In the genomic region with DNA sequence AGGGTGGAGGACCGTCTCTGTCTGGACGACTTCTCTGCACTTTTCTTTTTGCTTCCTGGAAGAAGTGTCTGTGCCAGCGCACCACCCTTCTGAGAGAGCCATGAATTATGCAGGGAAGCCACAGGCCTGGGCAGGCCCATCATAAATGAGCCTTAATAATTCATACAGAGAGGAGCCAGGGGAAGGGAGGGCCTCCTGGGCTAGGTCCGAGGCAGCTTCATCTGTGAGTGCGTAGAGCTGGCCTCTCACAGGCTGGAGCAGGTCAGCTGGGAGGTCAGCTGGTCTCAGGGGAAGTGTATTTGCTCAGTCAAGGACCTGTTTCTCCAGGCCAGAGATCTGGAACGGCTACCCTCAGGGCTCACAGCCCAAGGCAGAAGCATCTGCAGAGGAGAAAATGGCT, we compare ENCODE assay signal across 13 mouse cellular contexts. TPM values are rescaled to one million over a fixed set of nuclear protein-coding genes. Genes with fewer than 3 reads are reported as not detected.
DNase-seq lines count a peak whose midpoint lies in the region; ATAC-seq lines count a peak whose summit lies in the region.
"Had no signal": no experiment of that assay in that cellular context is flagged by ENCODE, and none has a peak within 500 bp of the region (broad histone marks: within the 10 kb centered on the region; RNA-seq: fewer than 3 reads in every experiment).

No protein-coding gene starts in this region.

- DNase-seq in hindbrain, embryonic 10.5 days (ENCODE audit: low spot score): no peak
- no peak for DNase-seq in hindbrain, embryonic 14.5 days (ENCODE audit: low spot score)
- DNase-seq in cerebellum, postnatal 14 days: no peak
- no peak for DNase-seq in lung, adult 18-20 months
- no peak for DNase-seq in spleen, postnatal 36 days (ENCODE audit: low spot score in 2 of 2)
- DNase-seq: cerebellum, postnatal 36 days; right cerebral cortex, postnatal 14 days had no signal

- H3K27me3 ChIP-seq in hindbrain, embryonic 10.5 days (ENCODE audit: insufficient read depth, poor library complexity, severe bottlenecking): peaks cover 2% of the 10 kb centered on the region; the same call in 1 of the 2 replicates
- no peaks in the 10 kb centered on the region for H3K27me3 ChIP-seq in hindbrain, embryonic 14.5 days (ENCODE audit: control insufficient read depth, insufficient read depth, low read length)
- no peaks in the 10 kb centered on the region for H3K27me3 ChIP-seq in embryonic facial prominence, embryonic 15.5 days
- H3K27me3 ChIP-seq in hindbrain, embryonic 16.5 days (replicated peaks; ENCODE audit: control insufficient read depth, insufficient read depth, low read length): no peaks in the 10 kb centered on the region
- no peaks in the 10 kb centered on the region for H3K27me3 ChIP-seq in neural tube, embryonic 15.5 days (replicated peaks)

- 56% methylated on average over 6 of the region's 6 CpGs for WGBS in hindbrain, embryonic 10.5 days
- WGBS in hindbrain, embryonic 14.5 days: 44% methylated on average over 6 of the region's 6 CpGs
- WGBS in embryonic facial prominence, embryonic 15.5 days: 44% methylated on average over 6 of the region's 6 CpGs
- 51% methylated on average over 6 of the region's 6 CpGs for WGBS in hindbrain, embryonic 16.5 days
- WGBS in neural tube, embryonic 15.5 days: 55% methylated on average over 6 of the region's 6 CpGs

- no peak overlapping the region for H3K9ac ChIP-seq in hindbrain, embryonic 14.5 days
- no peak overlapping the region for H3K9ac ChIP-seq in embryonic facial prominence, embryonic 15.5 days
- H3K9ac ChIP-seq in hindbrain, embryonic 16.5 days (ENCODE audit: low read depth, low read length): no peak overlapping the region
- no peak overlapping the region for H3K9ac ChIP-seq in neural tube, embryonic 15.5 days (replicated peaks)
- H3K9ac ChIP-seq: liver, embryonic 12.5 days had no signal

- ATAC-seq in hindbrain, embryonic 14.5 days (ENCODE audit: low FRiP score): no peak
- ATAC-seq in embryonic facial prominence, embryonic 15.5 days (ENCODE audit: insufficient number of reproducible peaks, low FRiP score, low TSS enrichment, low read depth): peak; percentile 41; the same call in 1 of the 2 replicates
- 0 out of 2 replicates have a peak, but pooled peaks have one; percentile 25 for ATAC-seq in hindbrain, embryonic 16.5 days
- ATAC-seq in neural tube, embryonic 15.5 days (ENCODE audit: low FRiP score): no peak; the same call in 1 of the 2 replicates
- ATAC-seq: liver, embryonic 12.5 days had no signal

- no peak overlapping the region for H3K4me3 ChIP-seq in hindbrain, embryonic 10.5 days
- no peak overlapping the region for H3K4me3 ChIP-seq in hindbrain, embryonic 14.5 days (replicated peaks; ENCODE audit: low read length)
- H3K4me3 ChIP-seq in embryonic facial prominence, embryonic 15.5 days (replicated peaks): no peak overlapping the region
- no peak overlapping the region for H3K4me3 ChIP-seq in hindbrain, embryonic 16.5 days (ENCODE audit: low read length)
- H3K4me3 ChIP-seq in neural tube, embryonic 15.5 days (replicated peaks): no peak overlapping the region
- H3K4me3 ChIP-seq: liver, embryonic 12.5 days had no signal

- no peaks in the 10 kb centered on the region for H3K36me3 ChIP-seq in hindbrain, embryonic 10.5 days
- H3K36me3 ChIP-seq in hindbrain, embryonic 14.5 days (replicated peaks; ENCODE audit: control insufficient read depth, insufficient read depth): no peaks in the 10 kb centered on the region
- no peaks in the 10 kb centered on the region for H3K36me3 ChIP-seq in embryonic facial prominence, embryonic 15.5 days
- no peaks in the 10 kb centered on the region for H3K36me3 ChIP-seq in hindbrain, embryonic 16.5 days (ENCODE audit: control insufficient read depth, insufficient read depth, low read length)
- H3K36me3 ChIP-seq in neural tube, embryonic 15.5 days: no peaks in the 10 kb centered on the region
- H3K36me3 ChIP-seq: liver, embryonic 12.5 days had no signal

- no peaks in the 10 kb centered on the region for H3K9me3 ChIP-seq in hindbrain, embryonic 10.5 days
- no peaks in the 10 kb centered on the region for H3K9me3 ChIP-seq in hindbrain, embryonic 14.5 days (ENCODE audit: control insufficient read depth, low read length)
- H3K9me3 ChIP-seq in embryonic facial prominence, embryonic 15.5 days (replicated peaks): no peaks in the 10 kb centered on the region
- H3K9me3 ChIP-seq in hindbrain, embryonic 16.5 days (ENCODE audit: control insufficient read depth, low read length): no peaks in the 10 kb centered on the region
- H3K9me3 ChIP-seq in neural tube, embryonic 15.5 days (replicated peaks): no peaks in the 10 kb centered on the region
- H3K9me3 ChIP-seq: liver, embryonic 12.5 days had no signal

- peak overlapping the region; percentile 67 for H3K27ac ChIP-seq in hindbrain, embryonic 10.5 days
- H3K27ac ChIP-seq in hindbrain, embryonic 14.5 days: no peak overlapping the region
- no peak overlapping the region for H3K27ac ChIP-seq in embryonic facial prominence, embryonic 15.5 days (replicated peaks)
- no peak overlapping the region for H3K27ac ChIP-seq in hindbrain, embryonic 16.5 days (ENCODE audit: low read depth, low read length)
- H3K27ac ChIP-seq in neural tube, embryonic 15.5 days (replicated peaks): 0 out of 2 replicates have a peak overlapping the region, but pooled peaks have one; percentile 24
- H3K27ac ChIP-seq: kidney, postnatal 0 days; liver, embryonic 12.5 days; macrophage had no signal

- H3K4me2 ChIP-seq in hindbrain, embryonic 14.5 days (replicated peaks): no peak overlapping the region
- no peak overlapping the region for H3K4me2 ChIP-seq in embryonic facial prominence, embryonic 15.5 days (replicated peaks)
- no peak overlapping the region for H3K4me2 ChIP-seq in hindbrain, embryonic 16.5 days (ENCODE audit: low read length)
- no peak overlapping the region for H3K4me2 ChIP-seq in neural tube, embryonic 15.5 days
- H3K4me2 ChIP-seq: liver, embryonic 12.5 days had no signal

- peaks cover 22% of the 10 kb centered on the region for H3K4me1 ChIP-seq in hindbrain, embryonic 10.5 days (replicated peaks)
- H3K4me1 ChIP-seq in hindbrain, embryonic 14.5 days (replicated peaks; ENCODE audit: control insufficient read depth, insufficient read depth, low read length): peaks cover 10% of the 10 kb centered on the region
- no peaks in the 10 kb centered on the region for H3K4me1 ChIP-seq in embryonic facial prominence, embryonic 15.5 days
- peaks cover 7% of the 10 kb centered on the region; the same call in 1 of the 2 replicates for H3K4me1 ChIP-seq in hindbrain, embryonic 16.5 days (ENCODE audit: control insufficient read depth, insufficient read depth, low read depth, low read length)
- peaks cover 21% of the 10 kb centered on the region for H3K4me1 ChIP-seq in neural tube, embryonic 15.5 days
- H3K4me1 ChIP-seq: liver, embryonic 12.5 days had no signal

RNA-seq across cellular contexts. Expression of a gene that starts 17.7 kb away (rescaled TPM):
- polyA plus RNA-seq in hindbrain, embryonic 10.5 days (2016; fragmentation: Nextera tagmentation; extraction: Ambion mirVana): 0.87 and 2.9 TPM in 2 replicates
- 6.8 and 7.7 TPM in 2 replicates for polyA plus RNA-seq in hindbrain, embryonic 14.5 days (2014; fragmentation: Nextera tagmentation; extraction: Ambion mirVana)
- 0.96 and 1.3 TPM in 2 replicates for polyA plus RNA-seq in embryonic facial prominence, embryonic 15.5 days (2015; fragmentation: Nextera tagmentation; extraction: Ambion mirVana)
- polyA plus RNA-seq in hindbrain, embryonic 16.5 days (2015; fragmentation: Nextera tagmentation; extraction: Ambion mirVana): 8.1 and 9.0 TPM in 2 replicates
- 7.6 and 9.8 TPM in 2 replicates for polyA plus RNA-seq in neural tube, embryonic 15.5 days (2015; fragmentation: Nextera tagmentation; extraction: Ambion mirVana)
- polyA plus RNA-seq: macrophage had no signal

Comparison
In these comparisons a context has a peak if more than half of its experiments do, and no peak if none do; other contexts are left out.
1. H3K27ac ChIP-seq: peak in hindbrain, embryonic 10.5 days (single experiment) and neural tube, embryonic 15.5 days (single experiment); none in hindbrain, embryonic 14.5 days (single experiment), embryonic facial prominence, embryonic 15.5 days (single experiment) and hindbrain, embryonic 16.5 days (single experiment).
2. ATAC-seq: peak in embryonic facial prominence, embryonic 15.5 days (single experiment) and hindbrain, embryonic 16.5 days (single experiment); none in hindbrain, embryonic 14.5 days (single experiment) and neural tube, embryonic 15.5 days (single experiment).